Mouse (Mus musculus): ENCODE results near the gene Tgfa. TPM values are rescaled to one million over a fixed set of nuclear protein-coding genes. Genes with fewer than 3 reads are reported as not detected.
A peak's percentile ranks its signal among the peaks of the same experiment; 100 is the strongest.

Tgfa gene
- polyA plus RNA-seq, 1 experiment from 2014 or later: 1.7 TPM

DNA sequence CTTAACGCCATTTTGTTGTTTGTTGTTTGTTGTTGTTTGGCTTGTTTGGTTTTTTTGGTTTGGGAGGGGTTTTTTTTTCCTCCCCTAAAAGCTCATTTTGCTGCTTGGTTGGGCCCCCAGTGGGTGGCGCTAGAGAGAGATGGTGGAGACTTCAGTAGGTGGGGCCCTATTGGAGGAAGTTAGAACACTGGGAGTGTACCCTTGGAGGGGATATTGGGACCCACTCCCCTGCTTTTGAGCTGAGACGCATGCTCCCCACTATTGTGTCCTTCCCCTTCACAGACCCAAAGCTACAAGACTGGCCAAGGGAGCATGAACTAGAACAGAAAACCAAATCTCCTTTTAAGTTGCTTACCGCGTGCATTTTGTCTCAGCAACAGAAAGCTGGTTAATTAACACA is 1.1 kb upstream of the Tgfa start:
- Histone ChIP-seq H3K9me3 (no peaks in the 10 kb centered on the region), H3K4me1 (replicated peaks) (peaks cover 27% of the 10 kb centered on the region), H3K27me3 (ENCODE audit: insufficient read depth, poor library complexity, severe bottlenecking) (peaks cover 55% of the 10 kb centered on the region), H3K27ac (no peak overlapping the region), H3K4me3 (no peak overlapping the region), H3K36me3 (no peaks in the 10 kb centered on the region)
- no peak for DNase-seq (ENCODE audit: low spot score)
- WGBS: 48% methylated on average over 5 of the region's 5 CpGs

DNA sequence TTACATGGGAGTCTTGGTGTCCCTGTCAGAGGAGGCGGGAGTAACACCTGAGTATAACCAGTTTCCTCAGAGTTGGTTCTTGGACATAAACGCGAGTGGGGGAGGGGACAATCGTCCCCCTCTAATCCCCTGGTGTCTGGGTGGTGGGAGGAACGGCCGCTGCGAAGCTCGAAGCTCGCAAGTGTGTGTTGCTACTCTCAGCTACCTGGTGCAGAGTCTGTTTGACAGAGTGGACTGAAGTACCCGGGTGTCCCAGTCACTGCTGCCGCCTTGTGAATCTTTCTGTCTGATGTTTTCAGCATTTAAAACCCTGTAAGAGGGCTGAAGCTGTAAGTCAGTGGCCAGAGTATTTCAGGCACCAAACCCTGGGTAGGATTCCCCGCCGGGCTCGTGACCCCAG is 1.0 kb downstream of the Tgfa start:
- DNase-seq (ENCODE audit: low spot score): no peak
- Histone ChIP-seq H3K36me3 (no peaks in the 10 kb centered on the region), H3K9me3 (no peaks in the 10 kb centered on the region), H3K27ac (no peak overlapping the region), H3K27me3 (ENCODE audit: insufficient read depth, poor library complexity, severe bottlenecking) (peaks cover 55% of the 10 kb centered on the region), H3K4me3 (peak overlapping the region; percentile 75), H3K4me1 (replicated peaks) (peaks cover 27% of the 10 kb centered on the region)
- 7% methylated on average over 14 of the region's 14 CpGs for WGBS

DNA sequence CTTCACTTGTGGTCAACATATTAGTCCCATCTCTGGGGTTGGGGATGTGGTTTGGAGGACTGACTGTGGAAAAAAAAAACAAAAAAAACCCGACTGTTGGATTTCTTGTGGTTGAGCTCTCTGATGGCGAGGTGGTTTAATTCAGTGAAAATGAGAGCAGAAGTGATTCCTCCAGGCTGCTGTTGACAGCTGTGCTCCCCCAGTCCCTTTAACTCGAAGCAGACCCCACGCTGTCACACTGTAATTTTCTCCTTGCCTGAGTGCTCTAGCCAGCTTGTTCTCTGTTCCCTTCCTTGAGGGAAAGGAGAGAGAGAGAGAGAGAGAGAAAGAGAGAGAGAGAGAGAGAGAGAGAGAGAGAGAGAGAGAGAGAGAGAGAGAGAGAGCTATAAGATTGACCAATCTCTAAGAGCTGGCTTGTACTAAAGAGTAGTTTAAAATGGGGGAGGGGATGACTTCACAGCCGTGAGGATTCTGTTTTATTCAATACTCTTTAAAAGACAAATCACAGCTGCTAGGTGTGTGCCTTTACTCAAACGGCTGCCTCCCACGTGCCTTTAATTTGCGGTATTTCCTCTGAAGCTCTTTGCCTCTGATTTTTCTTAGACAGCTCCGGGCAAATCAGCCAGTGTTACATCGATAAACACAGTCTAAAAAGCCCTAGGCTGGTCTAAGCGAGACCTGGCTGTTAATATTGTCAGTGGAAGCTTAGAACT is 2.3 kb downstream of the Tgfa start:
- Histone ChIP-seq H3K36me3 (no peaks in the 10 kb centered on the region), H3K27ac (no peak overlapping the region), H3K27me3 (ENCODE audit: insufficient read depth, poor library complexity, severe bottlenecking) (peaks cover 49% of the 10 kb centered on the region), H3K4me1 (replicated peaks) (peaks cover 27% of the 10 kb centered on the region), H3K9me3 (no peaks in the 10 kb centered on the region), H3K4me3 (no peak overlapping the region)
- 41% methylated on average over 11 of the region's 11 CpGs for WGBS
- no peak for DNase-seq (ENCODE audit: low spot score)

DNA sequence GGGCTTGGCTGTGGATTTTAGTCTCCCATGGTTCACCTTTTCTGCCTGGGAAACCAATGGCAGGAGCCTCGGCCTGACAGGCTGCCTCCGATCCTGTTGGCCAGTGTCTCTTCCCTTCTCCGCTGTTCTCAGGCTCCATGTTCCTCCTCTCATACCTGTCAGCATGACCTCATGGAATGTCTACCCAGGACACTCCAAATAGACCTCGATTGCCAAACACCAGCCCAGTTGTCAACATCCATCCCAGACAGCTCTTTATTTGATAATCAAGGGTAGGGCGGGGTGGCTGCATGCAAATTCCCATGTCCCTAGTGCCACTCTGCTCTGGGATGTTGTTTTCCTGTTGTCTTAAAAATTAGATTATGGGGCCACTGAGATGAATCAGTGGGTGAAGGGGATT is 5.9 kb downstream of the Tgfa start:
- H3K27me3 ChIP-seq (ENCODE audit: insufficient read depth, poor library complexity, severe bottlenecking): peaks cover 28% of the 10 kb centered on the region
- WGBS: 82% methylated on average over 5 of the region's 5 CpGs

DNA sequence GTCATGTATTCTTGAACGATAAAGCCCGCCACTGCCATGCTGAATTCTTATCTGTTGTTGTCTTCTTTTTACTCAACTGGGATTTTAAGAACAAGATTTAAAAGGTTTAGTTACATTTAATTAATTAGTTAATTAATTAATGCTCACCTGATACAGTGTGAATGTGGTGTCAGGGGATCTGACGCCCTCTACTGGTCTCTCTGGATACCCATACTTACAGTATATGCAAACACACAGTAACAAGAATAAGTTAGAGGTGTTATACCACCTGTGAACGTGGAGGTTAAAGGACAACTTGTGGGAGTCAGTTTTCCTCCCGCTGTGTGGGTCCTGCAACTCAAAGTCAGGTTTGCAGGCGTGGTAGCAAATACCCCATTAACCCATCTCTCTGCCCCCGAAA is 8.1 kb downstream of the Tgfa start:
- peaks cover 10% of the 10 kb centered on the region for H3K27me3 ChIP-seq (ENCODE audit: insufficient read depth, poor library complexity, severe bottlenecking)
- 75% methylated on average over 7 of the region's 7 CpGs for WGBS
- no peak for DNase-seq (ENCODE audit: low spot score)
- H3K4me3 ChIP-seq: no peak overlapping the region
- no peak overlapping the region for H3K27ac ChIP-seq
- no peaks in the 10 kb centered on the region for H3K9me3 ChIP-seq
- no peaks in the 10 kb centered on the region for H3K36me3 ChIP-seq
- no peaks in the 10 kb centered on the region for H3K4me1 ChIP-seq (replicated peaks)

More for the DNA sequence above, 5.9 kb downstream of the Tgfa start:
- H3K4me3 ChIP-seq: no peak overlapping the region
- no peaks in the 10 kb centered on the region for H3K9me3 ChIP-seq
- DNase-seq (ENCODE audit: low spot score): no peak
- no peak overlapping the region for H3K27ac ChIP-seq
- peaks cover 15% of the 10 kb centered on the region for H3K4me1 ChIP-seq (replicated peaks)
- no peaks in the 10 kb centered on the region for H3K36me3 ChIP-seq

- H3K9me3 ChIP-seq: no peaks in the 10 kb centered on the region
- WGBS: 84% methylated on average over 6 of the region's 6 CpGs
- DNase-seq (ENCODE audit: low spot score): no peak
Observed at GRCm38 (mm10) chr6:86206014-86206413, 11.0 kb downstream of the Tgfa start.

GRCm38 (mm10) chr6:86206985-86207384 is 12.0 kb downstream of the Tgfa start:
- Histone ChIP-seq H3K9me3 (no peaks in the 10 kb centered on the region), H3K27ac (no peak overlapping the region), H3K4me1 (replicated peaks) (peaks cover 25% of the 10 kb centered on the region), H3K4me3 (no peak overlapping the region), H3K27me3 (ENCODE audit: insufficient read depth, poor library complexity, severe bottlenecking) (0 out of 2 replicates have a peak, but pooled peaks cover 5% of the 10 kb centered on the region), H3K36me3 (no peaks in the 10 kb centered on the region)
- no peak for DNase-seq (ENCODE audit: low spot score)
- 82% methylated on average over 12 of the region's 12 CpGs for WGBS

More at GRCm38 (mm10) chr6:86206014-86206413, 11.0 kb downstream of the Tgfa start:
- no peak overlapping the region for H3K27ac ChIP-seq
- no peaks in the 10 kb centered on the region for H3K36me3 ChIP-seq
- no peak overlapping the region for H3K4me3 ChIP-seq
- H3K4me1 ChIP-seq (replicated peaks): peaks cover 18% of the 10 kb centered on the region
- 0 out of 2 replicates have a peak, but pooled peaks cover 5% of the 10 kb centered on the region for H3K27me3 ChIP-seq (ENCODE audit: insufficient read depth, poor library complexity, severe bottlenecking)

GRCm38 (mm10) chr6:86209133-86210016 is 14.4 kb downstream of the Tgfa start:
- Histone ChIP-seq H3K27me3 (ENCODE audit: insufficient read depth, poor library complexity, severe bottlenecking) (0 out of 2 replicates have a peak, but pooled peaks cover 5% of the 10 kb centered on the region), H3K4me3 (peak overlapping the region; percentile 25), H3K27ac (peak overlapping the region; percentile 56; the same call in 1 of the 2 replicates), H3K4me1 (replicated peaks) (peaks cover 25% of the 10 kb centered on the region), H3K36me3 (no peaks in the 10 kb centered on the region), H3K9me3 (no peaks in the 10 kb centered on the region)
- DNase-seq (ENCODE audit: low spot score): no peak
- WGBS: 44% methylated on average over 17 of the region's 17 CpGs

- Histone ChIP-seq H3K4me3 (0 out of 2 replicates have a peak overlapping the region, but pooled peaks have one; percentile 25), H3K36me3 (no peaks in the 10 kb centered on the region), H3K4me1 (replicated peaks) (peaks cover 25% of the 10 kb centered on the region), H3K27me3 (ENCODE audit: insufficient read depth, poor library complexity, severe bottlenecking) (0 out of 2 replicates have a peak, but pooled peaks cover 5% of the 10 kb centered on the region), H3K27ac (peak overlapping the region; percentile 56; the same call in 1 of the 2 replicates), H3K9me3 (no peaks in the 10 kb centered on the region)
- WGBS: 69% methylated on average over 6 of the region's 6 CpGs
- no peak for DNase-seq (ENCODE audit: low spot score)
Observed at GRCm38 (mm10) chr6:86210017-86210408, 15.0 kb downstream of the Tgfa start.

GRCm38 (mm10) chr6:86210619-86211018 is 15.6 kb downstream of the Tgfa start:
- Histone ChIP-seq H3K27ac (peak overlapping the region; percentile 84), H3K36me3 (no peaks in the 10 kb centered on the region), H3K4me3 (no peak overlapping the region), H3K9me3 (no peaks in the 10 kb centered on the region), H3K27me3 (ENCODE audit: insufficient read depth, poor library complexity, severe bottlenecking) (0 out of 2 replicates have a peak, but pooled peaks cover 5% of the 10 kb centered on the region), H3K4me1 (replicated peaks) (peaks cover 25% of the 10 kb centered on the region)
- no peak for DNase-seq (ENCODE audit: low spot score)
- 61% methylated on average over 3 of the region's 3 CpGs for WGBS

DNA sequence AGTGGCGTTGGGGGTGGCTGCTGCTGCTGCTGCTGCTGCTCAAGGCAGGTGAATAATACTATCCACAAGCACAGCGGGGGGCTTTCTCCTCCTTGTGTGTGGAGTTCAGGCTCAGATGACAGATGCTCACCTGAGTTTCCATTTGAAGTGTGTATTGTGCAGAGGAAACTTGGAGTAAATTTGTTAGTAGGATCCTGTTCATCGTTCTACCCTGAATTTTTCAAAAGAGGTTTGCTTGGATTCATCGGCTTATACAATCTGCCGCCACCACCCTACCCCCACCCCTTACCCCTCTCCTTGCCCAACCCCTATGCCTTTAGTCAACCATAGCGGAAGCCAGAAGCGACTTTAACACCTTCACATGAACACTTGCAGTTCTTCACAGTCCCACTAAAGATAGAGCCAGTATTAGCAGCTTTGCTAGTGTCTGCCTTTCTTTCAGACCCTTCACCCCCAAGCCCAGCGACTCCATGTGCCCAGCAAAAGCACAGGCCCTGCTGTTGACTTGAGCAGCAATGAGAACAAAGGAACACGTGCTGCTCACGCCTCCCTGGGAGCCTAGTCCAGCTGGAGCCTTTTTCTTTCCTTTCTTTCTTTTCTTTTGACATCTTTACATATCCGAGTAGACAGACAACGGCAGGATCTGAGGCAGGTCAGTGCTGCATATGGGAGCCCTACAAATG is 16.2 kb downstream of the Tgfa start:
- Histone ChIP-seq H3K9me3 (no peaks in the 10 kb centered on the region), H3K4me1 (replicated peaks) (peaks cover 25% of the 10 kb centered on the region), H3K4me3 (no peak overlapping the region), H3K27ac (peak overlapping the region; percentile 84), H3K36me3 (no peaks in the 10 kb centered on the region), H3K27me3 (ENCODE audit: insufficient read depth, poor library complexity, severe bottlenecking) (0 out of 2 replicates have a peak, but pooled peaks cover 5% of the 10 kb centered on the region)
- peak; percentile 44 for DNase-seq (ENCODE audit: low spot score)
- 46% methylated on average over 12 of the region's 12 CpGs for WGBS

DNA sequence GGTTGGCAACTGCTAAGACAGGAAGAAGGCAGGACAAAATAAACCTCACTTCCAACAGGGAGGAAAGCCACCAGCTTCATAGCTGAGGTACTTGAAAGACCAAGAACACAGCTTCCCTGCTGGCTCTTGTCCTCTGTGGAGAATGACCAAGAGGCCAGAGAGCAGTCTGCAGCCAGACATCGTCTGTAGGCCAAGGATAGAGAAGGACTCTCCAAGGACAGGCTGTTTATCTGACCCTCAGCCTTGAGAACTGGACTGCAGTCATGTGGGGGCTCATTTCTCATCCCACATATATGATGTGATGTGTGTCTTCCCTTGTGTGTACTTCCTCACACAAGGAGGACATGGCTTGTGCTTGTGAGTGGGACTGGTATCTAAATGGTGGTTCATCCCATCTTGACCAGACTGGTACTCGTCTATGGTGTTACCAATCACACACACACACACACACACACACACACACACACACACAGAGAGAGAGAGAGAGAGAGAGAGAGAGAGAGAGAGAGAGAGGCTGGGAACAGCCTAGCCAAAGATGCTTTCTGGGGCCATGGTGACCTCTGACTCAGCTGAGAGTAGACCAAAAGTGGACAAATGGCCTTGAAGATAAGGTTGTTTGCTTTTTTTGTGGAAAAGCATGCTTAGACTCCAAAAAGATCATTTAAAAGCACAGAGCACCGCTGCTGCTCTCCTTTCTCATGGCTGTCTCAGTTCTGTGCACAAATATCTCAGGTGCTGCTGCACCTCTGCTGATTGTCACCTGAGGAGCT is 18.0 kb downstream of the Tgfa start:
- H3K36me3 ChIP-seq: no peaks in the 10 kb centered on the region
- H3K4me1 ChIP-seq (replicated peaks): peaks cover 25% of the 10 kb centered on the region
- WGBS: 84% methylated on average over 3 of the region's 3 CpGs
- no peaks in the 10 kb centered on the region for H3K9me3 ChIP-seq
- H3K27me3 ChIP-seq (ENCODE audit: insufficient read depth, poor library complexity, severe bottlenecking): no peaks in the 10 kb centered on the region
- no peak overlapping the region for H3K4me3 ChIP-seq
- no peak for DNase-seq (ENCODE audit: low spot score)
- H3K27ac ChIP-seq: no peak overlapping the region

Data from hindbrain, embryonic 10.5 days (tissue).